Mouse (Mus musculus) ES-E14 (cell line): ENCODE data around the gene Arhgef1.

Experiments
- CHD2 ChIP-seq: IDR thresholded peaks from 2 replicates; pipeline ENCODE4 v1.6.1; 2014; ENCODE audit warnings: mild to moderate bottlenecking, low read depth, low read length, inconsistent platforms
- HCFC1 ChIP-seq: IDR thresholded peaks from 2 replicates; pipeline ENCODE4 v1.6.1; 2012; ENCODE audit warnings: low read length, inconsistent platforms, borderline replicate concordance; ENCODE audit not compliant: insufficient read depth
- MAFK ChIP-seq: IDR thresholded peaks from 2 replicates; pipeline ENCODE4 v1.6.1; 2014; ENCODE audit warnings: mild to moderate bottlenecking, low read depth, low read length, inconsistent platforms; ENCODE audit not compliant: insufficient read depth
- ZC3H11A ChIP-seq: IDR thresholded peaks from 2 replicates; pipeline ENCODE4 v1.6.1; 2012; ENCODE audit warnings: low read depth, mild to moderate bottlenecking, inconsistent platforms, low read length, borderline replicate concordance
- ZNF384 ChIP-seq: IDR thresholded peaks from 2 replicates; pipeline ENCODE4 v1.6.1; 2012; ENCODE audit warnings: low read depth, low read length, inconsistent platforms

- TF ChIP-seq CHD2 (no peak), ZNF384 (no peak), ZC3H11A (no peak), MAFK (no peak), HCFC1 (no peak)
Observed at GRCm38 (mm10) chr7:24969805-24970204, 67.1 kb downstream of the Arhgef1 start.
